Mouse (Mus musculus) spleen, adult 2 months (tissue): Measurements from ENCODE around the gene Cul9. TPM values are rescaled to one million over a fixed set of nuclear protein-coding genes. Genes with fewer than 3 reads are reported as not detected.

ENCODE experiments used
- DNase-seq, 2 experiments: peaks; one replicate each; pipeline versions ENCODE4 v3.0.0 to v3.0.0-alpha.2; 2012 to 2021; ENCODE audit warnings: low spot score in 2 of 2, low read depth in 1 of 2
- H3K27ac ChIP-seq: fragments of 200-500 bp; 2 replicates; pipeline ENCODE4 v1.5.1; 2012; ENCODE audit warnings: low read length, inconsistent platforms; ENCODE audit not compliant: insufficient read depth
- H3K27me3 ChIP-seq: fragments of 200-500 bp; 2 replicates; pipeline ENCODE4 v1.6.1; 2012; ENCODE audit warnings: mild to moderate bottlenecking, moderate library complexity, low read length, inconsistent platforms; ENCODE audit not compliant: control insufficient read depth, insufficient read depth
- H3K36me3 ChIP-seq: fragments of 200-500 bp; 2 replicates; pipeline ENCODE4 v1.6.1; 2012; ENCODE audit warnings: mild to moderate bottlenecking, low read length, inconsistent platforms; ENCODE audit not compliant: control insufficient read depth, insufficient read depth
- H3K4me1 ChIP-seq: fragments of 200-500 bp; 2 replicates; pipeline ENCODE4 v1.6.1; 2011; ENCODE audit warnings: inconsistent platforms; ENCODE audit not compliant: control insufficient read depth, insufficient read depth, insufficient read length
- H3K4me3 ChIP-seq: fragments of 200-500 bp; 2 replicates; pipeline ENCODE4 v1.5.1; 2011; ENCODE audit warnings: mild to moderate bottlenecking, inconsistent platforms; ENCODE audit not compliant: insufficient read depth, insufficient read length; ENCODE audit errors: extremely low read depth
- CTCF ChIP-seq: fragments of 200-500 bp; IDR thresholded peaks from 2 replicates; pipeline ENCODE4 v1.5.1; 2011; ENCODE audit warnings: mild to moderate bottlenecking, inconsistent platforms; ENCODE audit not compliant: insufficient read depth, insufficient read length, insufficient replicate concordance; ENCODE audit errors: extremely low read depth
- POLR2A ChIP-seq: fragments of 200-500 bp; IDR thresholded peaks from 2 replicates; pipeline ENCODE4 v1.6.1; 2011; ENCODE audit warnings: low read depth, low read length, inconsistent platforms
- WGBS: fragments of 180-500 bp; shearing (Covaris S2); methylation state at CpG from one replicate; pipeline ENCODE4 v1.1.7; 2018; 5-methylcytosine and 5-hydroxymethylcytosine counted together
- polyA plus RNA-seq: library from polyadenylated mRNA; depleted of rRNA; stranded (reverse); fragments of >200 nt; gene quantifications from 2 replicates; pipeline ENCODE4 v1.2.3, GENCODE M21; 2012; rRNA removed

The Cul9 gene
- polyA plus RNA-seq: 16.2 and 19.4 TPM in 2 replicates

DNA sequence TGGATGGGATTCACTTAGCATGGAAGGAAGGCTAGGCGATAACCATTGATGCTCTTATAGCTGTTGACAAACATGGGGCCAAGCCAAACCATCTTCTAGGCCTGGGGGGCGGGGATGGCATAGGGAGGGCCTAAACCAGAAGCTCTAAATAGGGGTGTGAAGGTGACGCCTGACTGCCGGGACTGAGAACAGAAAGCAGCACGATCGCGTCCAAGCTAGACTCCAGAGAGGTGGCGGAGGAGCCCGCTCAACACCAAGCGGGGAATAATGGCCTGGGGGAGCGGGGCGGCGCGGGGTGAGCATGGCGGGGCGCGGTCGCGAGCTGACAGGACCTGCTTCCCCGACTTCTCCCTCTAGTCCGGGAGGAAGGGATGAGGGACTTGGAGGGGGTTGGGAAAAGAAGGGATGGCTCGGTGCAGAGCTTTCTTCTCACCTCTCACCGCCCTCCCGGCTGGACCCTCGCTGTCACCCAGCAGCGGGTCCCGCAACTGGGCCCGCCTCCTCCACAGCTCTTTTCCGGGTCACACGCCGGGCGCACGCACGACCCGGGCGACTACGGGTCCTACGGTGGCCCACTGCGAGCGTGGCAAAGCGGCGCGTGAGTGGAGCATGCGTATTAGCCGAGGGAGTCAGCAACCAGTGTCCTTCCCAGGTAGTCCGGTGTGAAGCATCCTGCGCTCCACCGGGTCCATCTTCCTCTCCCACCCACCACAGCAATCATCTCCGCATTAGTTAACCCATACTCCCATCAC is at the start of gene Cul9:
Gene Cul9 (minus strand): TSS at position 576 of the 752 bp plus-strand sequence.
- DNase-seq: peak in 1 of 2 experiments; percentile 53
- TF ChIP-seq POLR2A: no peak
- TF ChIP-seq CTCF: no peak
- WGBS: 3% methylated on average over 49 of the region's 49 CpGs
- Histone ChIP-seq H3K36me3 (peaks cover 18% of the 10 kb centered on the region), H3K27me3 (no peaks in the 10 kb centered on the region), H3K4me3 (peak within 1 kb of the TSS; percentile 62), H3K27ac (no peak within 1 kb of the TSS), H3K4me1 (no peaks in the 10 kb centered on the region; the same call in none of the 2 replicates)

DNA sequence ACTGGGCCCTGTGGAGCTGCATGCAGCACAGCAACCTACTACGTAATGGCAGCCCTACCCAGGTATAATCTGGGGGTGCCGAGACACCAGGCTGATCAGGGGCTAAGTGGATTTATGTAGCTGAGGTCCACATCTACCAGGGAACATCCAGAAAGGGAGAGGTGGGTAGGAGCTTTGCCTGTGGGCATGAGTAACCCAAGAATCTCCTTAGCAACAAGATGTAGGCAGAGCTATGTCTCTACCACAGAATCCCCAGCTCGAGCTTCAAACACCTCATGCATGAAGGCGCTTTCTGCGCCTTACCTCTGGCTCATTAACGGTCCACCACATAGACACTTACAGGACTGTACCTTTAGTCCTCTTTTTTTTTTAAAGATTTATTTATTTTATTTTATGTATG is 49.1 kb upstream of the Cul9 start:
- H3K27me3 ChIP-seq: no peaks in the 10 kb centered on the region
- 91% methylated on average over 6 of the region's 6 CpGs for WGBS
- no peaks in the 10 kb centered on the region for H3K36me3 ChIP-seq
- no peak overlapping the region for H3K27ac ChIP-seq
- no peaks in the 10 kb centered on the region for H3K4me1 ChIP-seq
- no peak overlapping the region for H3K4me3 ChIP-seq
- no peak for DNase-seq
- TF ChIP-seq CTCF (no peak), POLR2A (no peak)

DNA sequence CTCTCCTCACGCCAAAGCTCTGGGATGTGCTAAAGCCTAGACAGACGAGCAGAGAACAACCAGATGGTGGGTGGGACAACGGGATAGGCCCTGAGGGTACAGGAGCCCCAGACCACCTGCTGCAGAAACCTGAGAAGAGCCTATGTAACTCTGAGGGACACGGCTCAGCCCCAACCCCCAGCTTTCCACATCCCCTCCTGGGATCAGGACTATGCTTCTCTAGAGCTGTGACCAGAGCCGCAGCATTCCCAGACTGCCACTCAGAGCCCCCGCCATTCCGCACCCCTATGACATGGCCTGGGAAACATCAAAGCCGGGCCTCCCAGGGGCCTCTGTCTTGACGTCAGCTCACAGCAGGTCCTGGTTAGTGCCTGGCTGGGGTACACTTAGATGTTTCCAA is 48.4 kb upstream of the Cul9 start:
- Histone ChIP-seq H3K4me3 (no peak overlapping the region), H3K27me3 (no peaks in the 10 kb centered on the region), H3K36me3 (no peaks in the 10 kb centered on the region), H3K27ac (no peak overlapping the region), H3K4me1 (no peaks in the 10 kb centered on the region)
- TF ChIP-seq CTCF (no peak), POLR2A (no peak)
- DNase-seq: no peak
- WGBS: 91% methylated on average over 9 of the region's 9 CpGs

DNA sequence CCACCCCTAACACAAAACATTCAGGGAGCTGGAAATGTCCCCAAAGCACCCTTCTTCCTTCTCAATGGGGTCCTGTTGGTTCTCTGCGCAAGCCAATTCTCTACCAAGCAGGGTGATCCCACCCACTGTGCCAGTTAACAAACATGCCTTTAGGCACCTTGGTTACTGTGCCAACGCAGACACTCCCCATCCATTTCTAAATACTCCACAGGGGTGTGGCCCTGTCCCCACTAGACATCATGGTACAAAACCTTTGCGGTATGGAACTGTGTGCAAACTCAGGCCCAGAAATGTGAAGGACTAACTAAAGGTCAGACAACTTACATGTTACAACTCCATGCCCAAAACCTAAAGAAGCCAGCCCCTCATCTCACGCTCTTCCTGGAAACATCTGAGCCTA is 46.9 kb upstream of the Cul9 start:
- no peaks in the 10 kb centered on the region for H3K36me3 ChIP-seq
- no peak overlapping the region for H3K27ac ChIP-seq
- H3K4me3 ChIP-seq: no peak overlapping the region
- WGBS: 95% methylated on average over 4 of the region's 4 CpGs
- no peaks in the 10 kb centered on the region for H3K4me1 ChIP-seq
- DNase-seq: no peak
- no peaks in the 10 kb centered on the region for H3K27me3 ChIP-seq
- TF ChIP-seq POLR2A: no peak
- no peak for TF ChIP-seq CTCF

DNA sequence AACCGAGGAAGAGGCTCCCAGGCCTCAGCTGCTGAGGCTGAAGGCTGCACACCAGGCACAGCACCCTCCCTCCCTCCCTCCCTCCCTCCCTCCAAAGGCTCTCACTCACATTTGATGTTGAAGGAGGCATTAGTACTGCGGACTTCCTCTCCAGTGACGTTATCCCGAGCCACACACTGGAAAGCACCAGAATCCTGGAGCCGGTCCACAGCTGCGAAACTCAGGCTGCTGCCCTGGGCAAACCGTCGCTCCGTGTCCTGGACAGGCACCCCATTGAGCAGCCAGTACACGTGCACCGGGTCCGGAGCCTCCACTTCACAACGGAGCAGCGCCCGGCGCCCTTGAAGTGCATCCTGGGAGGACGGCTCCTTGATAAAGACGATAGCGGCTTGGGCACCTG is 45.2 kb upstream of the Cul9 start:
- no peaks in the 10 kb centered on the region for H3K27me3 ChIP-seq
- 88% methylated on average over 19 of the region's 19 CpGs for WGBS
- no peak for DNase-seq
- H3K4me1 ChIP-seq: no peaks in the 10 kb centered on the region
- H3K36me3 ChIP-seq: no peaks in the 10 kb centered on the region
- H3K4me3 ChIP-seq: no peak overlapping the region
- H3K27ac ChIP-seq: no peak overlapping the region
- no peak for TF ChIP-seq POLR2A

DNA sequence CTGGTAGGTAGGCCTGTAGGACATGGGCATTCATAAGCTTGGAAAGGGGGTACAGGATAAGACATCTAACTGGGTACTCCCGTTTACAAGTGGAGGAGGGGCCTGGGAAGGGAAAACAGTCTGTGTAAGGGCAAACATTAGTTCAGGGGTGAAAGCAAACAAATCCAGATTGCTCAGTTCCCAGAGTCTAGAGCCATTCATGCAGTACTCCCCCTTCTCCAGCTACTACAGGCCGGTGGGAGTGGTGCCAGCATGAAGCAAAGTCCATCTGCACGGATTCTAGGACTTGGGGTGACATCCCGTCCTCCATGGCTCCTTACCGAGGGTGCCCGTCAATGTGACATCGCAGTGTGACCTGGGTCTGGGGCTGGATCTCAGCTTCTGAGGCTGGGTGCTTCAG is 44.3 kb upstream of the Cul9 start:
- no peak overlapping the region for H3K4me3 ChIP-seq
- DNase-seq: no peak
- no peaks in the 10 kb centered on the region for H3K36me3 ChIP-seq
- no peak overlapping the region for H3K27ac ChIP-seq
- WGBS: 82% methylated on average over 7 of the region's 7 CpGs
- no peaks in the 10 kb centered on the region for H3K27me3 ChIP-seq
- TF ChIP-seq POLR2A: no peak
- TF ChIP-seq CTCF: no peak
- H3K4me1 ChIP-seq: no peaks in the 10 kb centered on the region

GRCm38 (mm10) chr17:46589635-46590314 is 43.6 kb upstream of the Cul9 start:
- Histone ChIP-seq H3K27ac (no peak overlapping the region), H3K4me1 (no peaks in the 10 kb centered on the region), H3K4me3 (no peak overlapping the region), H3K27me3 (no peaks in the 10 kb centered on the region), H3K36me3 (no peaks in the 10 kb centered on the region)
- no peak for DNase-seq
- TF ChIP-seq CTCF (no peak), POLR2A (no peak)
- 90% methylated on average over 16 of the region's 16 CpGs for WGBS
